Mouse (Mus musculus) layer of hippocampus, adult 9-10 months (tissue): ENCODE data around the gene Arfgap3.
"Not testable (repeated sequence)": the region's sequence is repeated elsewhere in the genome, so short reads cannot be mapped to it uniquely, and the experiment has no call there.

ENCODE experiments used
- DNase-seq: peaks from one replicate; pipeline ENCODE4 v3.0.0; 2022; ENCODE audit warnings: low spot score

Arfgap3 gene

GRCm38 (mm10) chr15:83293706-83294645 is 56.1 kb downstream of the Arfgap3 start:
- no peak for DNase-seq

- no peak for DNase-seq
Observed at GRCm38 (mm10) chr15:83293144-83293543, 56.9 kb downstream of the Arfgap3 start.

- DNase-seq: no peak
Observed at GRCm38 (mm10) chr15:83292261-83293056, 57.6 kb downstream of the Arfgap3 start.

GRCm38 (mm10) chr15:83290899-83291298 is 59.1 kb downstream of the Arfgap3 start:
- DNase-seq: no peak

- DNase-seq: no peak
Observed at GRCm38 (mm10) chr15:83284828-83285227, 65.2 kb downstream of the Arfgap3 start.

GRCm38 (mm10) chr15:83282397-83282796 is 67.7 kb downstream of the Arfgap3 start:
- no peak for DNase-seq

- DNase-seq: no peak
Observed at GRCm38 (mm10) chr15:83281303-83281702, 68.7 kb downstream of the Arfgap3 start.

GRCm38 (mm10) chr15:83278579-83278978 is 71.5 kb downstream of the Arfgap3 start:
- DNase-seq: no peak

- DNase-seq: no peak
Observed at GRCm38 (mm10) chr15:83277451-83277850, 72.6 kb downstream of the Arfgap3 start.

GRCm38 (mm10) chr15:83274237-83274636 is 75.8 kb downstream of the Arfgap3 start:
- DNase-seq: not testable (repeated sequence)

- no peak for DNase-seq
Observed at GRCm38 (mm10) chr15:83273017-83273416, 77.0 kb downstream of the Arfgap3 start.

GRCm38 (mm10) chr15:83271221-83271620 is 78.8 kb downstream of the Arfgap3 start:
- not testable (repeated sequence) for DNase-seq

- DNase-seq: not testable (repeated sequence)
Observed at GRCm38 (mm10) chr15:83269985-83270384, 80.1 kb downstream of the Arfgap3 start.

- not testable (repeated sequence) for DNase-seq
Observed at GRCm38 (mm10) chr15:83268428-83268827, 81.6 kb downstream of the Arfgap3 start.

GRCm38 (mm10) chr15:83265269-83265668 is 84.8 kb downstream of the Arfgap3 start:
- no peak for DNase-seq

- DNase-seq: no peak
Observed at GRCm38 (mm10) chr15:83263405-83263804, 86.6 kb downstream of the Arfgap3 start.

GRCm38 (mm10) chr15:83257906-83258305 is 92.1 kb downstream of the Arfgap3 start:
- DNase-seq: no peak

GRCm38 (mm10) chr15:83256491-83256890 is 93.6 kb downstream of the Arfgap3 start:
- no peak for DNase-seq

GRCm38 (mm10) chr15:83255944-83256343 is 94.1 kb downstream of the Arfgap3 start:
- DNase-seq: no peak

GRCm38 (mm10) chr15:83255191-83255782 is 94.8 kb downstream of the Arfgap3 start:
- DNase-seq: no peak

GRCm38 (mm10) chr15:83254372-83255070 is 95.5 kb downstream of the Arfgap3 start:
- DNase-seq: no peak

GRCm38 (mm10) chr15:83252060-83252459 is 98.0 kb downstream of the Arfgap3 start:
- DNase-seq: no peak
